Mouse (Mus musculus): ENCODE data around the gene A430033K04Rik.

The A430033K04Rik gene

DNA sequence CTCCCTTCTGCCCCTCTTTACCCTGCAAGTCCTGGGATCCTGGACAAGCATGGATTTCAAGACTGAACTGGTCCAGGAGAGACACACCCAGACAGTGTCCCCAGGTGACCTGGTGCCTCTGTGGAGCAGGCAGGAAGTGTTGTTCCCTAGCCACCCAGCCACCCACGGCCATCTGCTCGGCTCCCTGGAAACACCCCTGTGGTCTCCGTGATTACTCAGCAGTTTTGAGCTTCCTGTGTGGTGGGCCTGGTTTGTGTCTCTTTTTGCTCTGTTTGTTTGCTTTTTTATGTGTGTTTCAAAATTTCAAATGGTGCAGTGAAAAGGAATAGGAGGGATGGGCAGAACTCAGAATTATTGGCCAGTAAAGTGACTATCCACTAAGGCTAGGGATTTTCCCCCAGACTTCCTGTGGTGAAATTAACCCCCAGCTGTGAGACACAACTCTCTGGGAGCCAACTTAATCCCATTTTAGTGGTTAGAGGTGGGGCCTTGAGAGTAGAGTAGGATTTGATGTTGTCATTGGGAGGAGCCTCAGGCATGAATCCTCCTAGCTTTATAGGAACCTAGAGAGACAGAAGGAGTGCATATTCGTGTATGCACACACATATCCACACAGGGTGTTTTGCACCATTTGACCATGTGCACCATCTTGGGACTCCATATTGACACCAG, 72.0 kb downstream of the A430033K04Rik start:
- peak; percentile 26 for DNase-seq (ENCODE audit: low read depth, low spot score)

GRCm38 (mm10) chr5:138697466-138697865, 74.8 kb downstream of the A430033K04Rik start:
- no peak for DNase-seq (ENCODE audit: low read depth, low spot score)
